Mouse (Mus musculus): ENCODE measurements around the gene Gse1. TPM values are rescaled to one million over a fixed set of nuclear protein-coding genes. Genes with fewer than 3 reads are reported as not detected.

The Gse1 gene
- polyA plus RNA-seq, 1 experiment from 2014 or later: 17.8 TPM

DNA sequence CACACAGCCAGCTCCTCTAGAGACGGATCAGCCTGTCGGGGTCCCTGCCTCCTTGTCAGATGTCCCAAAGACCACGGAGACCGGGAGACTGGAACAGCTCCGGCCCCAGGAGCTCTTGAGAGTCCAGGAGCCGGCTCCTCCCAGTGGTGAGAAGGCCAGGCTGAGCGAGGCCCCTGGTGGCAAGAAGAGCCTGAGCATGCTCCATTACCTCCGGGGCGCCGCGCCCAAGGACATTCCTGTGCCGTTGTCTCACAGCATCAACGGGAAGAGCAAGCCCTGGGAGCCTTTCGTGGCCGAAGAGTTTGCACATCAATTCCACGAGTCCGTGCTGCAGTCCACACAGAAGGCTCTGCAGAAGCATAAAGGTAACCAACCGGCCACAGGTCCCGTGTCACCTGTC, 346.7 kb downstream of the Gse1 start:
- Histone ChIP-seq H3K4me1 (replicated peaks; ENCODE audit: control insufficient read depth, insufficient read depth, low read length) (peaks cover 7% of the 10 kb centered on the region; the same call in 1 of the 2 replicates), H3K27me3 (ENCODE audit: control insufficient read depth, insufficient read depth, low read length) (no peaks in the 10 kb centered on the region), H3K4me2 (replicated peaks; ENCODE audit: low read depth, low read length) (no peak overlapping the region), H3K4me3 (ENCODE audit: low read depth, low read length) (no peak overlapping the region), H3K9ac (ENCODE audit: low read depth, low read length) (no peak overlapping the region), H3K36me3 (ENCODE audit: control insufficient read depth, insufficient read depth, low read length) (peaks cover 32% of the 10 kb centered on the region), H3K27ac (ENCODE audit: low read depth, low read length) (no peak overlapping the region), H3K9me3 (ENCODE audit: control insufficient read depth, low read length) (no peaks in the 10 kb centered on the region)
- 78% methylated on average over 19 of the region's 19 CpGs for WGBS
- ATAC-seq (ENCODE audit: low FRiP score) (no peak), DNase-seq (ENCODE audit: low spot score) (no peak)

DNA sequence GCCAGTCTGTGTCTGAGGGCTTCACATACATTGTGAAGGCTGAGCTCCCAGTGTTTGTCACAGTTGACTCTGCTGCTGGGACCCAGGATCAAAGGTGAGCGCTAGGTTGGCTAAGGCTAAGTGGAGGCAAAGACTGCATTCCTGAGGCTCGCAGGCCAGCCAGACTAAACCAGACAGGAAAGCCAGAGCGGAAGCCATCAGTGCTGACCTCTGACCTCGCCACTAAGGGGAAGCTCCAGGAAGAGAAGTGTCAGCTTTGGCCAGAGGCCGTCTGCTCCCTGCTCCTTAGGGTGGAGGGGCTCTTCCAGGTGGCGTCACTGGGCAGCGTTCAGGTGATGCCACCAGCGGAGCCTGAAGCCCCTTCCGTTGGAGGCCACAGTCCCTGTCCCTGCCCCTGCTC, 347.5 kb downstream of the Gse1 start:
- DNase-seq (ENCODE audit: low spot score) (no peak), ATAC-seq (ENCODE audit: low FRiP score) (no peak)
- WGBS: 55% methylated on average over 9 of the region's 9 CpGs

DNA sequence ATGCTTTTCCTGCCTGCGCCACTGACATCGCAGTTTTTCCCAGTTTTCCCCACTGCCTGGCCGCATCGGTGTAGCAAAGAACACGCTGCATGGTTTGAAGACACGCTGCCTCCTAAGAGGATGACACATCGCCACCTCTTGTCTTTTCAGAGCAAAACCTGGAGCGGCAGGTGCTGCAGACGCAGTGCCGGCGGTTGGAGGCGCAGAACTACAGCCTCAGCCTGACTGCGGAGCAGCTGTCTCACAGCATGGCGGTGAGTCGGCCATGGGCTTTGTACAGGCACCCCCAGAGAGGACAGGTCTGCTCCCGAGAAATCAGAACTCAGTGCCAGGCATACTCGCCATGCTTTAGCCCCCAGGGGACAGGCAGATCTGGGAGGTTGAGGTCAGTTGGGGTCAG, 349.6 kb downstream of the Gse1 start:
- H3K27ac ChIP-seq (ENCODE audit: low read depth, low read length): no peak overlapping the region
- DNase-seq (ENCODE audit: low spot score): no peak
- peaks cover 2% of the 10 kb centered on the region; the same call in 1 of the 2 replicates for H3K4me1 ChIP-seq (replicated peaks; ENCODE audit: control insufficient read depth, insufficient read depth, low read length)
- no peak overlapping the region for H3K9ac ChIP-seq (ENCODE audit: low read depth, low read length)
- H3K9me3 ChIP-seq (ENCODE audit: control insufficient read depth, low read length): no peaks in the 10 kb centered on the region
- ATAC-seq (ENCODE audit: low FRiP score): no peak
- WGBS: 86% methylated on average over 17 of the region's 17 CpGs
- no peak overlapping the region for H3K4me3 ChIP-seq (ENCODE audit: low read depth, low read length)
- H3K4me2 ChIP-seq (replicated peaks; ENCODE audit: low read depth, low read length): no peak overlapping the region
- no peaks in the 10 kb centered on the region for H3K27me3 ChIP-seq (ENCODE audit: control insufficient read depth, insufficient read depth, low read length)
- H3K36me3 ChIP-seq (ENCODE audit: control insufficient read depth, insufficient read depth, low read length): peaks cover 22% of the 10 kb centered on the region

More for the DNA sequence above, 347.5 kb downstream of the Gse1 start:
- no peaks in the 10 kb centered on the region for H3K9me3 ChIP-seq (ENCODE audit: control insufficient read depth, low read length)
- no peak overlapping the region for H3K9ac ChIP-seq (ENCODE audit: low read depth, low read length)
- peak overlapping the region; percentile 42 for H3K27ac ChIP-seq (ENCODE audit: low read depth, low read length)
- peaks cover 7% of the 10 kb centered on the region; the same call in 1 of the 2 replicates for H3K4me1 ChIP-seq (replicated peaks; ENCODE audit: control insufficient read depth, insufficient read depth, low read length)
- no peak overlapping the region for H3K4me2 ChIP-seq (replicated peaks; ENCODE audit: low read depth, low read length)
- no peaks in the 10 kb centered on the region for H3K27me3 ChIP-seq (ENCODE audit: control insufficient read depth, insufficient read depth, low read length)
- no peak overlapping the region for H3K4me3 ChIP-seq (ENCODE audit: low read depth, low read length)
- peaks cover 32% of the 10 kb centered on the region for H3K36me3 ChIP-seq (ENCODE audit: control insufficient read depth, insufficient read depth, low read length)

DNA sequence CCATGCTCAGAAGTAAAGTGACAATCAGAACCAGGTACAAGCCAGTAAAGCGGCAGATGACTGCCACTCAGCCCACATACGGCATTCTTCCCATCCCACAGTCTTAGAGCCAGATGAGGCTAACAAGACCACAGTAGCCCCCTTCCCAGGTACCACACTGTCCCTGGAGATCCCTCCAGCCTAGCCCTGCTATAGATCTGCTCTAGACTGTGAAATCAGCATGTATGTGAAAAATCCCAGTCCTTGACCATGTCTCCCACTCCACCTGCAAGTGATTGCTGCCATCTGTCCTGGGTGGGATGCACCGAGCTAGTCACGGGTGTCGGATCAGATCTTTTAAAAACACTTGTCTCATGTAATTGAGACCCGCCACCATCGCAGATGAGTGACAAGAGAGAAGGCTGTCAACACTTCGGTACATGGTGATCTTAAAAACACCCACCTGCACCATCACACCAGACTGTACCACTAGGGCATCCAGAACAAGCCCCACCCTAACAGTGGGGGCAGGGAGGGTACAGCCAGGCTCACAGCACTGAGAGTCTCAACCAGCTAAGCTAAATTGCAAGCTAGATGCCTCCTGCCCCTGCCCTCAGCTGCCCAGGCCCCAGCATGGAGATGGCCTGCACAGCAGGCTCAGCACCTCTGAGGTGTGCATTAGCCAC, 352.2 kb downstream of the Gse1 start:
- no peak overlapping the region for H3K27ac ChIP-seq (ENCODE audit: low read depth, low read length)

DNA sequence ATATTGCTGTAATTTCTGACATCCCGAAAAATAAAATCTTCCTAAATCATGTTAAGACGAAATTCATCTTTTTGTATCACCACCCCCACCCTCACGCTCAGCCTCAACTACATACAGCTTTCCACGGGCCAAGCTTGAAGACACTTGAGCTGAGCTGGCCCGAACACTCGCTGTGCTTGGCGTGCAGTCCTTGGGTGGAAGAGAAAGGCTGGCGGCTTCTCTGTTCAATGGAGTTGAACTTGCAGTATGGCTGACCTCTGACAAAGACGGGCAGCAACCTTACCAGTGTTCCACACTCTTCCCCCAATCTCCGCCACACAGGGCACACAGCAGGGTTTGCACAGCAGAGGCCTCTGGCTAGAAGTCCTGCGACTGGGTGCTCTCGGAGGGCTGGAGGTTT, 353.1 kb downstream of the Gse1 start:
- no peaks in the 10 kb centered on the region for H3K4me1 ChIP-seq (replicated peaks; ENCODE audit: control insufficient read depth, insufficient read depth, low read length)
- peaks cover 8% of the 10 kb centered on the region for H3K36me3 ChIP-seq (ENCODE audit: control insufficient read depth, insufficient read depth, low read length)
- no peak overlapping the region for H3K4me2 ChIP-seq (replicated peaks; ENCODE audit: low read depth, low read length)
- no peak overlapping the region for H3K9ac ChIP-seq (ENCODE audit: low read depth, low read length)
- no peak overlapping the region for H3K27ac ChIP-seq (ENCODE audit: low read depth, low read length)
- WGBS: 89% methylated on average over 12 of the region's 12 CpGs
- no peak for ATAC-seq (ENCODE audit: low FRiP score)
- H3K27me3 ChIP-seq (ENCODE audit: control insufficient read depth, insufficient read depth, low read length): no peaks in the 10 kb centered on the region
- DNase-seq (ENCODE audit: low spot score): no peak
- H3K4me3 ChIP-seq (ENCODE audit: low read depth, low read length): no peak overlapping the region
- no peaks in the 10 kb centered on the region for H3K9me3 ChIP-seq (ENCODE audit: control insufficient read depth, low read length)

More for the DNA sequence above, 352.2 kb downstream of the Gse1 start:
- no peaks in the 10 kb centered on the region for H3K27me3 ChIP-seq (ENCODE audit: control insufficient read depth, insufficient read depth, low read length)
- H3K4me2 ChIP-seq (replicated peaks; ENCODE audit: low read depth, low read length): no peak overlapping the region
- WGBS: 94% methylated on average over 8 of the region's 8 CpGs
- H3K4me3 ChIP-seq (ENCODE audit: low read depth, low read length): no peak overlapping the region
- no peaks in the 10 kb centered on the region for H3K4me1 ChIP-seq (replicated peaks; ENCODE audit: control insufficient read depth, insufficient read depth, low read length)
- H3K9ac ChIP-seq (ENCODE audit: low read depth, low read length): no peak overlapping the region
- H3K9me3 ChIP-seq (ENCODE audit: control insufficient read depth, low read length): no peaks in the 10 kb centered on the region
- no peak for DNase-seq (ENCODE audit: low spot score)
- peaks cover 8% of the 10 kb centered on the region for H3K36me3 ChIP-seq (ENCODE audit: control insufficient read depth, insufficient read depth, low read length)
- ATAC-seq (ENCODE audit: low FRiP score): no peak

DNA sequence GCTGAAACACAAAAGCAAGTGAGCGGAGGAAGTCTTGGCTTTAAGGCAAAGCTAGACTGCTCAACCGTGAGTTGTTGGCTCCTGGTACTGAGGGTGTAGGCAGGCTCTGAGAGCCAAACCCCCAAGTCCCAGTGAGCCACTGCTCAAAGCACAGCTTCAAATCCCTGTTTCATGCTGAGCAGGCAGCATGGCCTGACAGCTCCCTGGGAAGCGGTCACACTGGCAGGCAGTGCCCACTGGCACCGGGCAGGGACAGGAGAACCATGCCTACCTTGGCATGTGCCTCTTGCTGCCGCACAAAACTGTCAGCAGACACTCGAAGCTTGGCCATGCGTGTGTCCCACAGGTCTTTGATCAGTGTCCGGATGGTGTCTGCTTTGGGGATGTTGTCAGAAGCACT, 353.6 kb downstream of the Gse1 start:
- Histone ChIP-seq H3K27ac (ENCODE audit: low read depth, low read length) (no peak overlapping the region), H3K9me3 (ENCODE audit: control insufficient read depth, low read length) (no peaks in the 10 kb centered on the region), H3K9ac (ENCODE audit: low read depth, low read length) (no peak overlapping the region), H3K4me1 (replicated peaks; ENCODE audit: control insufficient read depth, insufficient read depth, low read length) (no peaks in the 10 kb centered on the region), H3K36me3 (ENCODE audit: control insufficient read depth, insufficient read depth, low read length) (peaks cover 8% of the 10 kb centered on the region), H3K4me2 (replicated peaks; ENCODE audit: low read depth, low read length) (no peak overlapping the region), H3K27me3 (ENCODE audit: control insufficient read depth, insufficient read depth, low read length) (no peaks in the 10 kb centered on the region), H3K4me3 (ENCODE audit: low read depth, low read length) (no peak overlapping the region)
- 92% methylated on average over 8 of the region's 8 CpGs for WGBS
- ATAC-seq (ENCODE audit: low FRiP score) (no peak), DNase-seq (ENCODE audit: low spot score) (no peak)

DNA sequence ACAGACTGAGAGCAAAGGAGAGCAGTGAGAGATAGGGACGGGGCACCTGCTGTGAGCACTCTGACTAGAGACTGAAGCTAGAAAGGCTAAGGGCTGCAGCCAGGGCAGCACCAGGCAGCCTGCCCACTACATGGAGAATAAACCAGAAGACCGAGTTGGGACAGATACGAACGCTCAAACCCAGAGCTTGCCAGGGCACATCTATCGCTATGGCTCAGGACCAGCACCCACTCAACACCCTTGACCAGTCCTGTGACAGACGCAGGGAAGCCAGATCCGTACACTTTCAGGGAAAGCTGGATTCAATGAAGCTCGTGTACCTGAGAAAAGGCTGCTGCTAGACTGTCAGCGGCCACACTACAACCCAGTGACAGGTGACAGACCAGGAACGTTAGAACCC, 357.3 kb downstream of the Gse1 start:
- ATAC-seq (ENCODE audit: low FRiP score): no peak
- Histone ChIP-seq H3K9ac (ENCODE audit: low read depth, low read length) (no peak overlapping the region), H3K4me3 (ENCODE audit: low read depth, low read length) (no peak overlapping the region), H3K9me3 (ENCODE audit: control insufficient read depth, low read length) (no peaks in the 10 kb centered on the region), H3K36me3 (ENCODE audit: control insufficient read depth, insufficient read depth, low read length) (no peaks in the 10 kb centered on the region), H3K27me3 (ENCODE audit: control insufficient read depth, insufficient read depth, low read length) (no peaks in the 10 kb centered on the region), H3K27ac (ENCODE audit: low read depth, low read length) (no peak overlapping the region), H3K4me2 (replicated peaks; ENCODE audit: low read depth, low read length) (no peak overlapping the region), H3K4me1 (replicated peaks; ENCODE audit: control insufficient read depth, insufficient read depth, low read length) (peaks cover 5% of the 10 kb centered on the region; the same call in 1 of the 2 replicates)
- WGBS: 93% methylated on average over 10 of the region's 10 CpGs
- no peak for DNase-seq (ENCODE audit: low spot score)

DNA sequence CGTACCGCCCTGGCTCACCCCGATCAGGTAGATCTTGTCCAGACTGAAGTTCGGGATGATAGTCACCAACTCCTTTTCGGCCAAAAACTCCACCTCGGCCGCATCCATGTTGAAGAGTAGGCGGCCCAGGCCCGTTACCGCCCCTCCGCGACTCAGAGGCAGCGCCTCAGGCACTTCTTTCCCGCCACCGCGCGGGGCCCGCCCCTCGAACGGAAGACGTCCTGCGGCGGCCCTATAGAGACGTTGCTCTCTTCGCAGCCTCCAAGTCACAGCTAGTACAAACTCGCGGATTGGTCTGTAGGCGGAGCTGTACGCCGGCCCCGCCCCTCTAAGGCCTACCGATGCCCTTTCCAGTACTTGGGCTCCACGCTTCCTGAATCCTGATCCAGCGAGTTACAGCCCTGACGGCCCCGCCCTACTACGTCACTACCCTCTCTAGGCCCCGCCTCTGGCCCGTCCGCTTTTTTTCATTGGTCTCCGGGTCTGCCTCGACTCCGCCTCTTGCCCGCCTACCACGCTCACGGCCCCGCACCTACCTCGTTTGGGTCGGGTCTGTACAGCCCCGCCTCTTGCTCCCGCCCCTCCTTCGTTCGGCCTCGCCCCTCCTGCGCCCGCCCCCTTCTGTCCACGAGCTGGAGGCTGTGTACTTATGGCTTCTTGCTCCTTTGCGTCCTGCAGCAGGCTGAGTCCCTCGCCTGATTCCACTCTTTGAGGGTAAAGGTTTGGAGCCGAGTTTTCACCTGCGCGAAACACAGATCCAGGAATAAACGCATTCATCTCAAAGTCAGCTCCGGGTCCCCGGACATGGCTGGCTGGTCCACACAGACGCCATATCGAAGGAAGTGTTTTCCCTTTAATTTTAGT, 360.9 kb downstream of the Gse1 start, which contains the start of gene Gins2:
TSS of gene Gins2 (minus strand) at position 397 of the 864 bp plus-strand sequence.
- H3K4me3 ChIP-seq (ENCODE audit: low read depth, low read length): peak within 1 kb of the TSS; percentile 64
- under 1% methylated on average over 66 of the region's 67 CpGs for WGBS
- 0 out of 2 replicates have a peak within 1 kb of the TSS, but pooled peaks have one; percentile 17 for H3K27ac ChIP-seq (ENCODE audit: low read depth, low read length)
- peaks cover 5% of the 10 kb centered on the region; the same call in 1 of the 2 replicates for H3K4me1 ChIP-seq (replicated peaks; ENCODE audit: control insufficient read depth, insufficient read depth, low read length)
- no peaks in the 10 kb centered on the region for H3K9me3 ChIP-seq (ENCODE audit: control insufficient read depth, low read length)
- H3K4me2 ChIP-seq (replicated peaks; ENCODE audit: low read depth, low read length): peak within 1 kb of the TSS; percentile 91
- H3K27me3 ChIP-seq (ENCODE audit: control insufficient read depth, insufficient read depth, low read length): no peaks in the 10 kb centered on the region
- H3K36me3 ChIP-seq (ENCODE audit: control insufficient read depth, insufficient read depth, low read length): no peaks in the 10 kb centered on the region
- peak; percentile 99 for DNase-seq (ENCODE audit: low spot score)
- H3K9ac ChIP-seq (ENCODE audit: low read depth, low read length): peak within 1 kb of the TSS; percentile 65
- peak; percentile 99 for ATAC-seq (ENCODE audit: low FRiP score)

Measured in hindbrain, embryonic 11.5 days (tissue).